Mouse (Mus musculus) stomach, postnatal 0 days (tissue): ENCODE results near the gene Fam57b. TPM values are rescaled to one million over a fixed set of nuclear protein-coding genes. Genes with fewer than 3 reads are reported as not detected.

Experiments
- ATAC-seq: fragments of 200-750 bp; cut with Nextera tagmentation; 2 replicates; pipeline ENCODE4 v1.8.0; 2017; ENCODE audit not compliant: low FRiP score, low TSS enrichment
- DNase-seq: peaks from one replicate; pipeline ENCODE4 v3.0.0-alpha.2; 2016; ENCODE audit warnings: low spot score
- H3K27ac ChIP-seq: fragments of 300-500 bp; sonication (generic); replicated peaks from 2 replicates; pipeline ENCODE4 v1.5.1; 2014; ENCODE audit warnings: mild to moderate bottlenecking, control low read depth
- H3K27me3 ChIP-seq: fragments of 300-500 bp; sonication (generic); 2 replicates; pipeline ENCODE4 v1.6.1; 2014; ENCODE audit warnings: low read length; ENCODE audit not compliant: control insufficient read depth, insufficient read depth
- H3K36me3 ChIP-seq: fragments of 300-500 bp; sonication (generic); 2 replicates; pipeline ENCODE4 v1.6.1; 2014; ENCODE audit warnings: low read length, mixed read lengths; ENCODE audit not compliant: control insufficient read depth, insufficient read depth
- H3K4me1 ChIP-seq: fragments of 300-500 bp; sonication (generic); replicated peaks from 2 replicates; pipeline ENCODE4 v1.6.1; 2014; ENCODE audit warnings: antibody characterized with exemption; ENCODE audit not compliant: control insufficient read depth, insufficient read depth
- H3K4me2 ChIP-seq: fragments of 300-500 bp; sonication (generic); replicated peaks from 2 replicates; pipeline ENCODE4 v1.6.1; 2014; ENCODE audit warnings: low read depth, mild to moderate bottlenecking, control low read depth, moderate library complexity
- H3K4me3 ChIP-seq: fragments of 300-500 bp; sonication (generic); 2 replicates; pipeline ENCODE4 v1.5.1; 2014; ENCODE audit warnings: low read depth, low read length, control low read depth
- H3K9ac ChIP-seq: fragments of 300-500 bp; sonication (generic); 2 replicates; pipeline ENCODE4 v1.6.1; 2014; ENCODE audit warnings: mild to moderate bottlenecking, low read length, control low read depth, mixed read lengths
- H3K9me3 ChIP-seq: fragments of 300-500 bp; sonication (generic); 2 replicates; pipeline ENCODE4 v1.6.1; 2016; ENCODE audit warnings: low read length; ENCODE audit not compliant: control insufficient read depth
- CTCF ChIP-seq: IDR thresholded peaks from 2 replicates; pipeline ENCODE4 v1.5.1; 2016; ENCODE audit warnings: antibody characterized with exemption, low read depth, mild to moderate bottlenecking, moderate library complexity
- EP300 ChIP-seq: optimal IDR thresholded peaks from 2 replicates; pipeline ENCODE3; 2016; ENCODE audit warnings: antibody characterized with exemption
- WGBS: fragments of 180-500 bp; shearing (Covaris S2); extraction: QIAGEN DNeasy Blood & Tissue Kit; methylation state at CpG from one replicate; pipeline ENCODE4 v1.1.7; 2014; 5-methylcytosine and 5-hydroxymethylcytosine counted together
- polyA plus RNA-seq: library from polyadenylated mRNA; unstranded; fragments of >200 nt; fragmentation: Nextera tagmentation; extraction: Ambion mirVana; gene quantifications from 2 replicates; pipeline ENCODE4 v1.2.1, GENCODE M21; 2015

Gene Fam57b
- polyA plus RNA-seq, 1 experiment from 2014 or later, result 0.57 TPM

DNA sequence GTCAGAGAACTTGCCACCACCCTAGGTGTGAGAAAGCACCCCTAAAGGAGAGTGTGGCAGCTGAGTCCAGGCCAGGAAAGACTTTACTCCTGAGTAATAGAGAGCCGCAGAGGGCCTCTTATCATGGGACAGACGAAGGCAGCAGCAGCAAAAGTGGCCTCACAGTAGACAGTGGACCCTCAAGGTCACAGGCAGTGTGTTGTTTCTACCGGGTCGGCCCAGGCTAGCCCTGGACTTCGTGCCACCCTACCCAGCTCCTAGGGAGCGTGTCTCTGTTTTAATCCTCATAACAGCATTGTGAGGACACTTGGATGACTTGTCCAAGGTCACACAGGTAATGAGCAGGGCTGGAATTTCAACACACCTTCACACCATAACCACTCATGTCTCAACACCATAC lies 52.7 kb downstream of the Fam57b start:
- H3K9ac ChIP-seq, result no peak overlapping the region
- TF ChIP-seq CTCF (no peak), EP300 (no peak)
- H3K27ac ChIP-seq, result no peak overlapping the region
- no peak for DNase-seq
- H3K36me3 ChIP-seq, result peaks cover 16% of the 10 kb centered on the region
- H3K4me1 ChIP-seq, result no peaks in the 10 kb centered on the region
- no peak for ATAC-seq
- H3K9me3 ChIP-seq, result no peaks in the 10 kb centered on the region
- H3K4me2 ChIP-seq, result no peak overlapping the region
- no peak overlapping the region for H3K4me3 ChIP-seq
- WGBS, result 79% methylated on average over 6 of the region's 6 CpGs
- H3K27me3 ChIP-seq, result peaks cover 4% of the 10 kb centered on the region; the same call in 1 of the 2 replicates

DNA sequence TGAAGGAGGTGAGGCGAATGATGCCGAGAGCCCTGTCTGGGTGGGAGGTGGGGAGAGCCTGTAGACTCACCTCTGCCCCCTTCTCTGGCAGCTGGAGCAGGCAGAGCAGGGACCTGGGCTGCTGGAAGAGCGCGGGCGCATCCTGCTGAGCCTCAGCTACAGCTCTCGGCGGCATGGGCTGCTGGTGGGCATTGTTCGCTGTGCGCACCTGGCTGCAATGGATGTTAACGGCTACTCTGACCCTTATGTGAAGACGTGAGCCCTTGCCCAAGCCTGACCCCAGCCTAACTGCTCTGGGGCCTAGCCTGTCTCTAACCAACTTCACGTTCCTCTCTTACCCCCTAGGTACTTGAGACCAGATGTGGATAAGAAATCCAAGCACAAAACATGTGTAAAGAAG lies 53.7 kb downstream of the Fam57b start:
- TF ChIP-seq CTCF, result no peak
- no peak for TF ChIP-seq EP300
- Histone ChIP-seq H3K4me1 (no peaks in the 10 kb centered on the region), H3K9ac (no peak overlapping the region), H3K36me3 (peaks cover 16% of the 10 kb centered on the region), H3K4me2 (no peak overlapping the region), H3K9me3 (no peaks in the 10 kb centered on the region), H3K4me3 (no peak overlapping the region), H3K27ac (no peak overlapping the region), H3K27me3 (peaks cover 4% of the 10 kb centered on the region; the same call in 1 of the 2 replicates)
- DNase-seq (no peak), ATAC-seq (no peak)
- WGBS, result 58% methylated on average over 12 of the region's 12 CpGs

GRCm38 (mm10) chr7:126853454-126853853 lies 56.0 kb downstream of the Fam57b start:
- peaks cover 16% of the 10 kb centered on the region for H3K36me3 ChIP-seq
- ATAC-seq (no peak), DNase-seq (no peak)
- H3K9ac ChIP-seq, result no peak overlapping the region
- no peak overlapping the region for H3K4me3 ChIP-seq
- no peak for TF ChIP-seq CTCF
- no peak for TF ChIP-seq EP300
- H3K4me2 ChIP-seq, result no peak overlapping the region
- H3K9me3 ChIP-seq, result no peaks in the 10 kb centered on the region
- WGBS, result 84% methylated on average over 5 of the region's 5 CpGs
- H3K27me3 ChIP-seq, result peaks cover 3% of the 10 kb centered on the region; the same call in 1 of the 2 replicates
- H3K4me1 ChIP-seq, result no peaks in the 10 kb centered on the region
- H3K27ac ChIP-seq, result no peak overlapping the region

- peaks cover 16% of the 10 kb centered on the region for H3K36me3 ChIP-seq
Measured at GRCm38 (mm10) chr7:126855641-126856040, 58.2 kb downstream of the Fam57b start.

GRCm38 (mm10) chr7:126856741-126857420 lies 59.4 kb downstream of the Fam57b start:
- 60% methylated on average over 9 of the region's 9 CpGs for WGBS
- H3K4me3 ChIP-seq, result no peak overlapping the region
- H3K27me3 ChIP-seq, result no peaks in the 10 kb centered on the region
- no peak for ATAC-seq
- H3K9ac ChIP-seq, result no peak overlapping the region
- H3K36me3 ChIP-seq, result peaks cover 16% of the 10 kb centered on the region
- no peaks in the 10 kb centered on the region for H3K4me1 ChIP-seq
- DNase-seq, result peak; percentile 41
- H3K9me3 ChIP-seq, result no peaks in the 10 kb centered on the region
- no peak overlapping the region for H3K4me2 ChIP-seq
- H3K27ac ChIP-seq, result peak overlapping the region; percentile 40; the same call in 1 of the 2 replicates
- TF ChIP-seq EP300, result no peak
- peak; percentile 26 for TF ChIP-seq CTCF

More at GRCm38 (mm10) chr7:126855641-126856040, 58.2 kb downstream of the Fam57b start:
- DNase-seq (no peak), ATAC-seq (no peak)
- no peaks in the 10 kb centered on the region for H3K4me1 ChIP-seq
- TF ChIP-seq EP300 (no peak), CTCF (no peak)
- H3K27ac ChIP-seq, result no peak overlapping the region
- H3K9me3 ChIP-seq, result no peaks in the 10 kb centered on the region
- H3K4me2 ChIP-seq, result no peak overlapping the region
- H3K27me3 ChIP-seq, result no peaks in the 10 kb centered on the region
- H3K9ac ChIP-seq, result no peak overlapping the region
- WGBS, result 90% methylated on average over 3 of the region's 3 CpGs
- H3K4me3 ChIP-seq, result no peak overlapping the region

DNA sequence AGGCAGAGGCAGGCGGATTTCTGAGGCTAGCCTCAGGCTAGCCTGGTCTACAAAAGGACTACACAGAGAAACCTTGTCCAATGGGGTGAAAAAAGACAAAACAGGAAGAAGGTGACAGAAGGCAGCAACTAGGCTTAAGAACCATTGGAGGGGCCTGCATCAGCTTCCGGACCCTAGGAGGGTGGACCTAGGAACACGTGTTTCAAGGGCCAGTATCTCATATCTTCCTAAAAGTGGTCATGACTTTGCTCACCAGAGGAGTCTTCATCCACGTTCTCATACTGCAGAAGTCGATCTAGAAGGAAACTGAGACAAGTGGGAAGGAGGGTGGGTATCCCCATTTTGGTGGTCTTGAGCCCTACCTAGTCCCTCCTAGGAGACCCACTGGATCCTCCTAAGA lies 63.5 kb downstream of the Fam57b start:
- H3K36me3 ChIP-seq, result no peaks in the 10 kb centered on the region; the same call in 1 of the 2 replicates
- WGBS, result 56% methylated on average over 5 of the region's 5 CpGs
- H3K9ac ChIP-seq, result peak overlapping the region; percentile 65
- ATAC-seq (no peak), DNase-seq (no peak)
- H3K4me3 ChIP-seq, result peak overlapping the region; percentile 67
- no peaks in the 10 kb centered on the region for H3K9me3 ChIP-seq
- H3K4me1 ChIP-seq, result peaks cover 5% of the 10 kb centered on the region; the same call in 1 of the 2 replicates
- H3K27ac ChIP-seq, result no peak overlapping the region
- H3K4me2 ChIP-seq, result peak overlapping the region; percentile 55
- TF ChIP-seq EP300 (no peak), CTCF (no peak)
- H3K27me3 ChIP-seq, result no peaks in the 10 kb centered on the region
